Mouse (Mus musculus) CD4-positive, CD25-positive, alpha-beta regulatory T cell, adult 2 months (primary cell): ENCODE data around the gene Kat2a.

Experiments
- DNase-seq: peaks from one replicate; pipeline ENCODE4 v3.0.0-alpha.2; 2012; ENCODE audit warnings: low read depth, low spot score

The Kat2a gene

DNA sequence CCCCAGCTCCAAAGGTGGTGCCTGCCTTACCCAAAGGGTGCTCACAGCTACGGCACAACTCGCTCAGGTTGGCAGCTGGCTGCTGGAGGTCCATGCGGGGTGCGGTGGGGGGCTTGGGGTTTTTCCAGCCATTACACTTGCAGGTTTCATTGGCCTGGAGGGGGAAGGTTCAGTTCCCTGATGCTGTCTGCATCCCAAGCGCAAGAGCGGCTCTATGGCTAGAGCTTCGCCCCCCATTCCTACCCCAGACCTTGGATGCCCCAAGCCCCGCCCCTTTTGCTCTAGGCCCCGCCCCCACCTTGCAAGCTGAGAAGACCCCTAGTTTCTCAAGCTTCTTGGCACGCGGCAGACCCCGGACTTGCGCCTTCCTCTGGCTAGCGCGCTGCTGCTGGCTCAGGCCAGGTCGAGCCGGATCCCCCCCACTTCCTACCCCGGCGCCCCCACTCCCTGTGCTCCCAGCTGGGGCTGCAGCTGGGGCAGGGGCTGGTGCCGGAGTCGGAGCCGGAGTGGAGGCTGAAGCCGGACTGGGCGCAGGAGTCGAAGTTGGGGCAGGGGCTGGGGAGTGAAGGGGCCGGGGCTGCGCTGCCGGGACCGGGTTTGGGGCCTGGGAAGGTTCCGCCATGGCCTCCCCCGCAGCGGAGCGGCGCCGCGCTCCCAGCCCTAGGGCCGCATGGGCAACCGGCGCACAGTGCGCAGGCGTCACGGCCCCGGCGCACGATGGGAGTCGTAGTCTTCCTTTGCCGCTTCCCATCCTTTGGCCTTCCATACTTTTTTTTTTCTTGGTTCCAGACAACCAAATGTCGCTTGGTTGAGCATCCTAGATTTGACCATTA lies at the start of gene Kat2a:
Gene Kat2a (minus strand): TSS at position 683 of the 833 bp plus-strand sequence.
- peak; percentile 81 for DNase-seq

DNA sequence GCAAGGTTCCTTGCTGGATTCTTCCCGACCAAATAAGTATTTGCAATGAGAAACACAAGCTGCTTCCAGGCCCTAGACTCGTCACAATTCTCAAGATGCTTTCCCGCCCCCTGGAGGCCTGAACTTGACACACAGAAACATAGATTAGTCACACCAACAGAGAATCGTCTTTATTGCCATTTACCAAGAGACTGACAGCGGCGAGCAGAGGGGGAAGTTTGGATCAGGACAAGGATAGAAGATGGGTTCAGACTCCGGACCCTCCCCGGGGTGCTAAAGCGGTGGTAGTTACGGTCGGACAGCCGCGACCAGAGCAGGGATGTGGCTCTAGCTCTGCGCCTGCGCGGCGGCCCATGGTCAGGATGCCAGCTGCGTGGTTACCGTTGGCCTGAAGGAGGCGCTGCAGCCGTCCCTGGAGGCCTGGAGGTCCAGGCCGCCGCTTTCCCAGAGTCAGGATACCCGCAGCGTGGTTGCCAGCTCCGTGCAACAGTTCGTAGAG lies 49.3 kb upstream of the Kat2a start:
- DNase-seq: peak; percentile 88

DNA sequence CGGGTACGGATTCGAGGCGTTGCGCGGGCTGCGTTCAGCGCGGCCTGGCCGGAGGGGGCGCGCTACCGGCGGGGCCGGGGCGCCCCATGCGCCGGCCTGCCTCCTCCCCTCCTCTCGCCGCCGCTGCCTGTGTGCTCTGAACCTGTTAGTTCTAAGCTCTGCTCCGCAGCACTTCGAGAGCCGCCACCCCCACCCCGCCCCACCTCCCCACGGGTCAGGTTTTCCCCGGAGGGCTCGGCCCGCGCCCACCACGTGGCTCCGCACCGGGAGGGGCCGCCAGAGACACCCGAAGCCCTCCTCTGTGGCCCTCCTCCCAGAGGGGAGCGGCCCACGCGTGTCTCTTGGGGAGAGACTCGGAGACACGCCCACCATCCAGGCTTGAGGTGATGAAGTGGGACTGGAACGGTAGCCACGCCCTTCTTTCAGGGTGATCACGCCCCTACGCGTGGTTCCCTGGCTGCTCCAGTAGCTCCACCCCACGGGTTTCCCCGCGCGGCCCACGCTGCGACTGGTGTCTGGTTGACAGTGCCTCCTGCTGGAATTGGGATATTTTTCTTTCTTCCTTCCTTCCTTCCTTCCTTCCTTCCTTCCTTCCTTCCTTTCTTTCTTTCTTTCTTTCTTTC lies 47.5 kb upstream of the Kat2a start, which contains the start of gene Kcnh4:
Gene Kcnh4 (minus strand): TSS at position 332 of the 623 bp plus-strand sequence.
- peak; percentile 93 for DNase-seq

DNA sequence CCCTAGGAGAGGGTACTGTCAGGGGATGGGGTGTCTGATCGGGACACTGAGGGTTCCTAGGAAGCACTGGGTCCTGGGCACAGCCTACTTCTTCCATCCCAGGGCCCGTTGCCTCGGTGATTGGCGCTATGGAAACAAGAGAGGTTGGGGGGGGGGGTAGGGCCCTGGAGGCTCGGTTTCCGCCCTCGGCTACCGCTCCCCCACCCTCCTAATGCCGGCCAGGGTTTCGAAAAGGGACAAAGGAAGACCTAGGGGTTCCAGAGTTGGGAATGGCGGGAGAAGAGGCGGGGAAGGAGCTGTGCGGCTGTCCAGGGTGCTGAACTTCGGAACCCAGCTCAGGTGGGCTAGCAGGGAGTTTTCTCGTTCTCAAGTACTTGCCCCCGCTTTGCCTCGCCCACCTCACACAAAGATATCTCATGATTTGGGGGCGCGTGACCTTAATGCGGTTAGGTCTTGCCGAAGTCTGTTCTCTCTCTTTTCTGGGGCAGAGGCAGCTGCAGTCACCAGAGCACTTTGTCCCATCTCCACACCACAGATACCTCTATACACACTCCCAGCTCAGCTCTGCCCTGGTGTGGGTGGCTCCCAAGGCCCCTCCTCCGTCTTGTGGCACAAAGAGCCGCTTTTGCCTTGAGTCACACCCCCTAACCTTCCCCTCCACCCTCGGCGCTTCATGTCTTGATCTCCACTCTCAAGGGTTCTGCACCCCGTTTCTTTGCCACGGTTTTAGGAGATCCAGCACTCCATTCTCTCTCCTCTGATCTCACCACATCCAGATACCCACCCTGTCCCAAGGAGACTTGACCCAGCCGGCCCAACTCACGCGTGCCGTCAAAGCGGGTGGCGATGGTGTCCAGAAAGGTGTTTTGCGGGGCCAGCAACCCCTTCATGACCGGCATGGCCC lies 46.7 kb upstream of the Kat2a start:
- peak; percentile 64 for DNase-seq

DNA sequence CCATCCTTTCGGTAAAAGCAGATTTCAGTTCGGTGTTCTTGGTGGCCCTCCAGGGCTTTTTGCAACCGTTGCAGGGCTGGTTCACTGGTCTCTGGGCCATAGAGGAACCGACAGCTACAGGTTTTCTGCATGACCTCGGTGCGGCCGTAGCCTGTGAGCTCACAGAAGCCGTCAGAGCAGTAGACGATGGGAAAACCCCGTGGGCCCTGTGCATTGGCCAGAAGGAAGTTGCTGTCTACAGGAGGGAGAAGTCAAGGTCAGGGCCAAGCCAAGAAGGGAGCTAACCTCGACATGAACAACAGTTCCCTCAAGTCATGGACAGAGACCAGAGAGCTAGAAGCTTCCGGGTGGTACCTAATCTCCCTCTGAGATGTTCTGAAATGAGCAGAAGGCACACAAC lies 45.3 kb upstream of the Kat2a start:
- DNase-seq: peak; percentile 36

DNA sequence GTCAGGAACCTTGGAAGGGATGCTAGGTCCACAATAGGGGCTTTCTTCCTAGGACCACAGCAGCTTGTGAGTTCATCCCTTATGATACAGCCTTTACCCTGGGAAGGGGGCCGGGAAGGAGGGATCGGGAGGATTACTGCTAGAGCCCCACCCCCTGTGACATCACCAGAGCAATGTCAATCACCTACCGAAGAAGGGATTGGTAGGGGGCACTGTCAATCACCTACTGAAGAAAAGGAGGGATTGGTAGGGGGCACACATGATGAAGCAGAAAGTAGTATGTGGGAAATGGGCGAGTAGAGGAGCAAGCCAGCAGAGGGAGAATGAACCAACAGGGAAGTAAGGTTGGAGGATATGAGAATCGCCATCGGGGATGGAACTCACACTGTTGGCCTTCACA lies 44.2 kb upstream of the Kat2a start:
- no peak for DNase-seq

DNA sequence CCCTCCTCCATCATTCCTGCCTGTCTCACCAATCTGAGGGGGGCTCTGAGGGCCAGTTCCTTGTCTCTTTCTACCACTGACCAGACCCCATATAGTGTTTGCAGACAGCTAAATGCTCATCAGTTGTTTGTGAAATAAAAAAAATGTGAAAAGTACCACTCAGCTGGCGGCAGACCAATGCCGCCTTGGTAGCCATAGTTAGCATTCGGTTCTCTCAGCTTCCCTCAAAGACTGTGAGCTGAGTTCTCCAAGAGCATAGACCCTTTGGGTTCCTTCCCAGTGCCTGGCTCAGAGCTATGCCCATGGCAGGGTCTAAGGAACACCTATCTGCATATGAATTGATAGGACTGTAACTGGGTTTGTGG lies 42.4 kb upstream of the Kat2a start:
- DNase-seq: no peak

DNA sequence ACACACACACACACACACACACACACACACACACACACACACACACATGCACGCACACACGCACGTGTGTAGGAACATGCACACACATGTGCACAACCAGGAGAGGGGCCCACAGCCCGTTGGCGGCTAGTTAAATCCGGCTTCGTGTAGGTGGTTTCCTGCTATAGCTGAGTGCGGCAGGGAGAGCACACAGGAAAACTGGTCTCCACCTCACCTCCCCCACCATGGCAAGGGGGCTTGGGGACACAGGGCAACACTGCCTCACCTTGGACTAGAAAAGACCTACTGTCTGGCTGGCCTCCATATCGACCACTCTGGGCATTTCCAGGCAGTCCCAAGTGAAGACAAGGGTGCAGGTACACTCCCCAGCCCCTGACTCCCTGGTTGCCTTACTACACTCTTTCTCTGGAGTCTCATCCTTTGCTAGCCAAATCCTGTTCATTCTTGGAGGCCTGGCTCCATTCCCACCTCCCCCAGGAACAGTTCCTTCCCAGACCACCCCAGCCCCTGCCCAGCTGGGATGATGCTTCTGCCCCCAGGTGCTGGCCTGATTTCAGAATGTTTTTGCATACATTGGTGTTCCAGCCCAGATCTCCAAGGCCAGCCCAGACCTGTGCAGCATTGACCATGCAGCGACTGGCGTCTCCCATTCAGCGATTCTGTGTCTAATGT lies 41.9 kb upstream of the Kat2a start:
- DNase-seq: no peak

DNA sequence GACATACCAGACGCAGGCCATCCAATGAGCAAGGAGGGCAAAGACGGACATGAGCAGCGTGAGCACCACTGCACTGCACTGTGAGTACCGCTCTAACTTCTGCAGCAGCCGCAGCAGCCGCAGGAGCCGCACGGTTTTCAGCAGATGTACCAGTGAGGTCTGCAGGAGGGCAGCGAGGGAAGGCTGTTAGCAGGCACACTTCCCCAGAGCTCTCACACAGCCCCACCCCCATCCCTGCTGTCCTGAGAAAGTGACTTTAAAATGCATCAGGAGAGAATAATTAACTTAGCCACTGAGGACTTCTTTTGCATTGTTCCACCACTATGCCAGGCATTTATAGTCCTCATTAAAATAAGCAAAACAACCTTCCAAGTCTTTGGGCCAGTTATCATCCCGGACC lies 40.0 kb upstream of the Kat2a start:
- no peak for DNase-seq

DNA sequence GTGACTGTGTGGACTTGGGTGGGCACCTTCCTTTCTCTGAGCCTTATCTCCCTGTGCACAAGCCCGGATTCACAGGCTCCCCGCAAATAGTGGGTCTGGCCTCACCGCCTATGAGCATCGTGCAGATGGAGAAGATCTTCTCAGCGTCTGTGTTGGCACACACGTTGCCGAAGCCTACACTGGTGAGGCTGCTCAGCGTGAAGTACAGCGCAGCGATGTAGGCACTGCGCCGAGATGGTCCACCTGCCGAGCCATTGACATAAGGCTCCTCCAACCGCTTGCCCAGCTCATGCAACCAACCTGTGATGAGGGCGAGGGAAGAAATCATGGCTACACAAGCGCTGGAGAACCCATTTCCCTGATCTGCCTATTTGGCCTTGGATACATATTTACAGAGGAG lies 37.9 kb upstream of the Kat2a start:
- DNase-seq: no peak

DNA sequence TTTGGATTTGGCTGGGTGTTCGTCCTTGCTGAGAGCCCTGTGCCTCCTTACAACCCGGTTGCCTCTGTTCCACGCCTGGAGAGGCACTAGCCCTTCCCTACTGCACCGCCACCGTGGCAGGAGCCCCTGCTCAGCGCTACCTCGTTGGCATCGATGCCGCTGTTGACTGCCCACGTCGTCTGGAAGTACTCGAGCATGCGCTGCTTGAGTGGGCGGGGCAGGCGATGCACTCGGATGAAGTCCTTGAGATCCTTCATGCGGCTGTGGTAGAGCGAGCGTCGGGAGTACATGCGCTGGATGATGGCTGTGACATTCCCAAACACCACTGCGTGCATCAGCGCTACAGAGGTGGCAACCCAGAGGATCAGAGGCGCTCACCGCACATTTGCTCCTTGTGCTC lies 37.2 kb upstream of the Kat2a start:
- DNase-seq: no peak

DNA sequence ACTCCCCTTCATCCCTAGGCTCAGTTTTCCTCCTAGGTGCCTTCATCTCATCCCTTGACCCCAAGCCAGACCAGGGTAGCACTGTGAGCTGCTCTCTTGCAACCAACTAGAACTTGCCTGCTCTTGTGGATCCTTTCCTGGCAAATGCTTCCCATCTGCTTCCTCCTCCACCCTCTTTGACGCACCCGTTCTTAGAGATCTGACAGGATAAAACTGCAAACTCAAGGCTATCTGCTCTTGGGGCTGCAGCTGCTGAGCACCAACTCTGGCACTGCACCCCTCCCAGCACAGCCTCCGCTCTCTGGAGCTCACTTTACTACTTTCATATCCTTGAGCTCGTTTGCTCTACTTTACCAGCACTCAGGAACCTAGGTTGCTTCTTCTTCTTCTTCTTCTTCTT lies 36.4 kb upstream of the Kat2a start:
- DNase-seq: no peak

DNA sequence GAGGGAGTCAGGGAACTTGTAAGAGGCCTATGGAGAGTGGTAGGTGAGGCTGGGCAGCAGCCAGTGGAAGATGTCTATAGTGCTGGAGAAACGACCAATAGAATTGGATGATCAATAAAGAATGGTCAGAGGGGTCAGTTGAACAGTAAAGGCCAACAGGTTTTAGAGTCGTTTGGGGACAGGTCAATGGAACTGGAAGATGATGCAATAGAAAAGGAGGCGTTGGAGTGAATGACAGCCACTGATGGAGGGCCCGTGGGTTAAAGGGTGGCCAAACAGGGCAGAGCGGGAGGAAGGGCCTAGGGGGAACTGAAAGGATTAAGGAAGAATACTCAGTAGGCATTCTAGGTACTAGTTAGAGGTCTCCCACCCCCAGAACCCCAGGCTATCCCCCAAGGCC lies 34.8 kb upstream of the Kat2a start:
- no peak for DNase-seq

DNA sequence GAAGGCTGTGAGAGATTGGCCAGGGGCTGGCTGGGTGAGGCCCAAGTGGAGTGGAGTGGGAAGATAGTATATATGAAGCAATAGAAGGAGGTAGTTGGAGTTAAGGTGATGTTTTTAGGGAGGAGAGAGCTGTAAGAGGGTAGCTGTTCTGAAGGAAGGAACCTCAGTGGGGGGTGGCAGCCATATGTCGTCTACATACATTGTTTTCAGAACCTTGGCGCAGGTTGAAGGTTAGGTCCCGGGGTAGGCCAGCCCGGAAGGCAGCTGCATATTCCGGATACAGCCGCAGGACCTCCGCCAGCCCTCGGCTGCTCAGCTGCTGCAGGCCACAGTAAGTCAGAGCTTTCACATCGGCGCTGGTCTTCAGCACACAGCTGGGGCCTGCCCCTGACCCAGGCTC lies 34.3 kb upstream of the Kat2a start:
- DNase-seq: no peak

DNA sequence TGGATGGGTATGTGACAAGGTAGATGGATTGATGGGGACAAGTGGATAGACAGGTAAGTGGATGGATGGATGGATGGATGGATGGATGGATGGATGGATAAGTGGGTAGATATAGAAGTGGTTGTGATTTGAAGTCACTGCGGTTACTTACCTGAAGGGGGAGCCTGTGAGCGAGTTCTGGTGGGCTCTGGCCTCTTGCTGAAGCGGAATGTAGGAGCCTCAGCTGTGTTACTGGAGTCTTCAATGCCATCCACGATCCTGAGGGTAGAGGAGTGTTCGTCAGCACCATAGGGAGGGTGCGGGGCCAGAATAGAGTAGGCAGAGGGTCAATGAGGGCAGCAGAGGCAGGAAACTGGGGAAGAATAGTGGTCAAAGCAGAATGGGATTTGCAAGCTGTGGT lies 32.8 kb upstream of the Kat2a start:
- DNase-seq: peak; percentile 80

DNA sequence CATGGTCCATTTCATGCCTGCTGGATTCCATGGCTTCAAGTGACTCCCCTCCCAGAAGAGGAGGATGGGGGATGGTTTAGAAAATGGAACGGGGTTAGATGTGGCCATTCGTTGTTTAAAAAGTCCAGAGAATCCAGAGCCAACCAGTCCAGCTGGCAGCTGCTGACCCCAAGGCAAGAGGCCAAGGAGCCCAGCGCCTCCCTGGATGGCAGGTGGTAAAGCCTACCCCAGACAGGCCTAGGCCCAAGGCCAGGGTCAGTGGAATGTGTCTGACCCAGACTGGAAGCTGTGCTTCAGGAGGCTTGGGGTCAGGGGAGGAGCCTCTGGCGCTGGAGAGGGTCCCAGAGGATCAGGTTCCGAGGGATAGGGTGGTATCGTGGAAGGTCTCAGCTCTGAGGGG lies 29.1 kb upstream of the Kat2a start:
- no peak for DNase-seq

DNA sequence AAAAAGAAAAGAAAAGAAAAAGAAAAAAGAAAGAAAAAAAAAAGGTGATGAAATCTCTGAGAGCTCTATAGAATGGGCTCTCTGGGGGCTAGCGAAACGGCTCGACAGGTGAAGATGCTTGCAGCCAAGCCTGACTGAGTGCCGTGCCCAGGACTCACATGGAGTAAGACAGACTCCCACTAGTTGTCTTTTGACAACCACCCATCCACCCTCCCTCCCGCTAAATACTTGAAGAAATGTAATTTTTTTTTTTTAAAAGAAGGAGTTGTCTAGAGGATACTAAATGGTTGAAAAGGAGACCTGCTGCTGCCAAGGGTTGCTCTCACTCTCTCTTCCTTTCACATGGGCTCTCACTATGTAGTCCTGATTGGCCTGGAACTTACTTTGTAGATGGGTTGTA lies 26.5 kb upstream of the Kat2a start:
- no peak for DNase-seq

DNA sequence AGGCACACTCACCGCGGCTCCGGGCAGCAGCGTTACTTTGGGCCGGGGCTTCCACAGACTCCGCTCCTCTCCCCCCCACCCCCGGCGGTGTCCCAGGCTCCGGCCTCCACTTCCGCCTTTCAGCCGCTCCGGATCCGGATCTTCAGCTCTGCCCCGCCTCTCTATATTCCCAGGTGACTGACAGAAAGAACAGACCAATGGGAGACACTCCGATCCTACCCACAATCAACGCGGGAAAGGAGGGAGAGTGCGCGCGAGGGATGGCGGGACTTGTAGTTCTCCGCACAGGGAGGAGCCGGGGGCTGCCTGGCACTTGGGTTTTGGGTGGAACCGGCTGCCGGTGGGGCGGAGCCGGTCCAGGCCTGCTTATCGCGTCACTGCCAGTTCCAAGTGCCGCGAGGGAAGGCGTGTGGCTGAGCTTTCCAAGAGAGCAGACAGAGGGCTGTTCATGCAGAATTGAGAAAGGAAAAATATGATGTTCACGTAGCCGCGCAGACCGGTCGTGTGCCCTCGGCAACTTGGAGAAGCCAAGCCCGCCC lies 25.9 kb upstream of the Kat2a start, which contains the start of gene Rab5c:
Gene Rab5c (minus strand): TSS at position 150 of the 539 bp plus-strand sequence.
- DNase-seq: peak; percentile 99

DNA sequence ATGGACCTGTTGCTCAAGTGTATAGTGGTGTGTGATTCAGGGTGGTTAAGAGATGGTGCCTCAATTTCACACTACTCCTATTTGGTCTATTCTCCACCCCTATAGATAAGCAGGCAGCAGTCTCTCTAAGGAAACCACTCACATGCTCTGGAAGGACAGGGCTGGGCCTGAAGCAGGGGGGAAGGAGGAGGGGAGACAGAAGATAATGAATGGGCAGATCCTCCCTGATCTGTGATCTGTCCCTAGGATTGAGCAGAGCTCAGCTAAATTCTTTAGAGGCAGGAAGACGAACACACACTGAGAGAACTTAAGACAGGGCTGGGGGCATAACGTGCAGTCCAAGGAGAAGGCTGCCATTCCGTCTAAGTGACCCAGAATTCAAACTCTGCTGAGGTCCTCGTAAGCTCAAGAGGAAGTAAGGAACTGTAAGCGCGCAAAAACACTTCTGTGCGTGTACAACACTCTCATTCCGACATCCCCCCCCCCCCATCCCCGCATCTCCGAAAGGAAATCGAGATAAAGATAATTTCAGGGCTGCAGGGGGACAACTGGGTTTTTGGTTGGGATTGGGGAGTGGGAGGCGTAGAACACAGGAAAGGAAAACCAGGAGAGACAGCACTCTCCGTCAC lies 25.0 kb upstream of the Kat2a start:
- peak; percentile 29 for DNase-seq

DNA sequence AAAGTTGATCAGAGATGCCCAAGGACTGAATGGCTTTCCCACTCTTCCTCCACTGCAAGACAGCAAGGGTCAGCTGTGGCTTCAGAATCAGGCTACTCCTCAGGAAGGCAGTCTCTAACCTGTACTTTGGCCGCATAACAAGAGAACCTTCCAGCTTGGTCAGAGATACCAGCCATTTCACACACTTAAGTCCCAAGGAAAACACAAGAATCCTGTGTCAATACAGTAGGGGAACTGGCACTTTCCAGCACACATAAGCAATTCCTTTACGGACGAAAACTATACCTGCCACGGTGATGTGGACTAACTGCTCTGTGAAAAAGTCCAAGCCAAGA lies 24.4 kb upstream of the Kat2a start:
- DNase-seq: no peak
